Mouse (Mus musculus) left cerebral cortex, postnatal 4 days (tissue): ENCODE data around the gene Ndufa4l2. TPM values are rescaled to one million over a fixed set of nuclear protein-coding genes. Genes with fewer than 3 reads are reported as not detected.

Experiments used
- DNase-seq: peaks from one replicate; pipeline ENCODE4 v3.0.0-alpha.2; 2022
- intact Hi-C: fragments of 180-260 bp; cut with DNase I; formaldehyde crosslinking; loops from one replicate; pipeline ENCODE4 v1.15.1; 2025
- total RNA-seq, 2 experiments: library from RNA; stranded (reverse); gene quantifications; 2 replicates each; pipeline ENCODE4 v1.2.3; 2021

Ndufa4l2 gene
- total RNA-seq, 2 experiments from 2014 or later = 4.9 to 7.5 TPM

- intact Hi-C loops = no loop called here
These were observed 42.6 kb downstream of the Ndufa4l2 start for GRCm38 (mm10) chr10:127557397-127557796.

GRCm38 (mm10) chr10:127561145-127561544 is 46.4 kb downstream of the Ndufa4l2 start:
- intact Hi-C loops = no loop called here
- DNase-seq = no peak

More at GRCm38 (mm10) chr10:127557397-127557796, 42.6 kb downstream of the Ndufa4l2 start:
- no peak for DNase-seq

- DNase-seq = no peak
- intact Hi-C loops = no loop called here
These were observed 49.1 kb downstream of the Ndufa4l2 start for GRCm38 (mm10) chr10:127563840-127564239.

- DNase-seq = no peak
- intact Hi-C loops = no loop called here
These were observed 49.5 kb downstream of the Ndufa4l2 start for GRCm38 (mm10) chr10:127564301-127564700.

Other genes with a start within 250 kb of the Ndufa4l2 start
- gene Dctn2, start 248.6 kb upstream of the Ndufa4l2 start, total RNA-seq = 100 to 1,000 TPM; 298 to 302 TPM
- 10 to 100 TPM; 47.7 to 51.5 TPM for gene Mbd6, start 225.9 kb upstream of the Ndufa4l2 start, total RNA-seq
- 10 to 100 TPM; 65.3 to 65.5 TPM for gene Mars, start 203.2 kb upstream of the Ndufa4l2 start, total RNA-seq
- gene Arhgap9, start 193.0 kb upstream of the Ndufa4l2 start, total RNA-seq = 1 to 10 TPM in 1 of 2 experiments, under 1 TPM in 1; 0.56 to 1.1 TPM
- gene Gli1, start 173.0 kb upstream of the Ndufa4l2 start, total RNA-seq = 1 to 10 TPM; 2.8 to 4.1 TPM
- not detected for gene Inhbe, start 160.6 kb upstream of the Ndufa4l2 start, total RNA-seq
- not detected for gene Inhbc, start 144.5 kb upstream of the Ndufa4l2 start, total RNA-seq
- 100 to 1,000 TPM; 158 to 165 TPM for gene R3hdm2, start 134.6 kb upstream of the Ndufa4l2 start, total RNA-seq
- gene Stac3, start 13.3 kb upstream of the Ndufa4l2 start, total RNA-seq = 1 to 10 TPM; 5.1 to 5.2 TPM
- 10 to 100 TPM; 39.7 to 39.9 TPM for gene Shmt2, start 7.5 kb downstream of the Ndufa4l2 start, total RNA-seq
- 10 to 100 TPM; 12.9 to 14.4 TPM for gene Nxph4, start 19.6 kb downstream of the Ndufa4l2 start, total RNA-seq
- 100 to 1,000 TPM; 286 to 296 TPM for gene Lrp1, start 106.2 kb downstream of the Ndufa4l2 start, total RNA-seq
- 1 to 10 TPM; 6.0 to 6.1 TPM for gene Stat6, start 128.0 kb downstream of the Ndufa4l2 start, total RNA-seq
- gene Nemp1, start 151.9 kb downstream of the Ndufa4l2 start, total RNA-seq = 1 to 10 TPM; 4.8 to 5.6 TPM
- 10 to 100 TPM; 21.5 to 21.9 TPM for gene Nab2, start 153.6 kb downstream of the Ndufa4l2 start, total RNA-seq
- under 1 TPM; 0.46 to 0.82 TPM for gene Myo1a, start 190.2 kb downstream of the Ndufa4l2 start, total RNA-seq
- 1 to 10 TPM; 2.8 to 4.3 TPM for gene Tac2, start 209.5 kb downstream of the Ndufa4l2 start, total RNA-seq
- 10 to 100 TPM; 14.5 to 15.1 TPM for gene Zbtb39, start 224.6 kb downstream of the Ndufa4l2 start, total RNA-seq
- gene Gpr182, start 236.8 kb downstream of the Ndufa4l2 start, total RNA-seq = 1 to 10 TPM; 1.1 to 1.4 TPM
- under 1 TPM; 0.22 TPM for gene Rdh1, start 244.8 kb downstream of the Ndufa4l2 start, total RNA-seq
- not detected for gene Rdh16f1, start 244.8 kb downstream of the Ndufa4l2 start, total RNA-seq